Mouse (Mus musculus) thymus, adult 2 months (tissue): Measurements from ENCODE around the gene Slco2b1. TPM values are rescaled to one million over a fixed set of nuclear protein-coding genes. Genes with fewer than 3 reads are reported as not detected.

Experiments used
- DNase-seq: peaks from one replicate; pipeline ENCODE4 v3.0.0; 2021
- H3K27ac ChIP-seq: fragments of 200-500 bp; 2 replicates; pipeline ENCODE4 v1.5.1; 2012; ENCODE audit warnings: low read length, control low read depth; ENCODE audit not compliant: control insufficient read depth, insufficient read depth
- H3K27me3 ChIP-seq: fragments of 200-500 bp; 2 replicates; pipeline ENCODE4 v1.6.1; 2012; ENCODE audit warnings: mild to moderate bottlenecking, low read length, moderate library complexity, mixed read lengths; ENCODE audit not compliant: control insufficient read depth, insufficient read depth
- H3K36me3 ChIP-seq: fragments of 200-500 bp; 2 replicates; pipeline ENCODE4 v1.6.1; 2012; ENCODE audit warnings: mild to moderate bottlenecking, low read length, moderate library complexity; ENCODE audit not compliant: control insufficient read depth, insufficient read depth
- H3K4me1 ChIP-seq: fragments of 200-500 bp; replicated peaks from 2 replicates; pipeline ENCODE4 v1.6.1; 2012; ENCODE audit warnings: low read length; ENCODE audit not compliant: control insufficient read depth, insufficient read depth
- H3K4me3 ChIP-seq: fragments of 200-500 bp; 2 replicates; pipeline ENCODE4 v1.5.1; 2012; ENCODE audit warnings: mild to moderate bottlenecking, low read length, control low read depth, moderate library complexity; ENCODE audit not compliant: control insufficient read depth, insufficient read depth
- CTCF ChIP-seq: fragments of 200-500 bp; IDR thresholded peaks from 2 replicates; pipeline ENCODE4 v1.5.1; 2012; ENCODE audit warnings: mild to moderate bottlenecking, control low read depth, low read length, moderate library complexity, borderline replicate concordance; ENCODE audit not compliant: control insufficient read depth, poor library complexity, insufficient read depth; ENCODE audit errors: extremely low read depth
- POLR2A ChIP-seq: fragments of 200-500 bp; IDR thresholded peaks from 2 replicates; pipeline ENCODE4 v1.6.1; 2012; ENCODE audit warnings: mild to moderate bottlenecking, low read length, control low read depth, moderate library complexity; ENCODE audit not compliant: control insufficient read depth, poor library complexity, insufficient read depth; ENCODE audit errors: extremely low read depth
- WGBS: fragments of 180-500 bp; shearing (Covaris S2); methylation state at CpG from one replicate; pipeline ENCODE4 v1.1.7; 2018; 5-methylcytosine and 5-hydroxymethylcytosine counted together
- polyA plus RNA-seq: library from polyadenylated mRNA; depleted of rRNA; stranded (reverse); fragments of >200 nt; gene quantifications from 2 replicates; pipeline ENCODE4 v1.2.3, GENCODE M21; 2012; rRNA removed

Slco2b1 gene
- polyA plus RNA-seq, 1 experiment = 36.1 TPM

DNA sequence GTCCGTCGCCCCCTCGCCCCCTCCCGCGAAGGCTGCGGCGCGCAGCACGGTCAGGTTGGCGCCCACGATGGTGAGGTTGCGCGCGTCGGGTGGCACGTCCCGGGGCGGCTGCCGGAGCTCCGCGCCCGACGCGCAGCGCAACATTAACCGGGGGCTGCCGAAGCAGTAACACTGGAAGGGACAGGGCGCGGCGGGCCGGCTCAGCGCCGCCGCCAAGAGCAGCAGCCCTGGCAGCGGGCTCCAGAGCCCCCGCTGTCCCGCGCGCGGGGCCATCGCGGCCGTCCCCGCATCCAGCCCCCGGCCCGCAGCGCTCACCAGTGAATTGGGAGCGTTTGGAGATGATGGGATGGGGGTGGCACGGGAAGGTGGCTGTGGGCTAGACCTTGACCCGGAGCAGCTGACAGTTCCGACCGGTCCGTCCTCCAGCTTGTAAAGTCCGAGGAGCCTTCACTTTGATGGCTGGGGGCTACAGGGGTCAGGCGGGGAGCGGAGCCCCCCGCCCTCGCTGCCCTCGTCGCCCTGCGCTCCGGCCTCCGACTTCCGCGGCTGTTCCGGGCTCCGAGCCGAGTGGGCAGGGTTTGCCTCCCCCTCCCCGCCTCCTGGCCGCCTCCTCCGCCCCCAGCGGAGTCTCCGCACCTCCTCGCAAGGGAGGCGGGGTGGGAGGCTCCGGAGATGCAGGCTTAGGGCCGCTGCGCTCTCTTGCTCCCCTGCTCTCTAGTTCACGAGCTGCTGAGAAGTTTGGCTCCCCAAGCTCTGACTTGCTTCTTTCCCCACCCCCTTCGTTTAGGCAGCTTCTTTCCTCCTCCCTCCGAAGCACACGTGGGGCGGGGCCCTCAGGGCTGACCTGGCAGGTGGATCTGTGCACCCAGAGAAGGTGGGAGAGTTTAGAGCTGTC, 84.5 kb downstream of the Slco2b1 start, which contains the start of gene Tpbgl:
Gene Tpbgl (minus strand): TSS at position 728 of the 895 bp plus-strand sequence.
- H3K27ac ChIP-seq = no peak within 1 kb of the TSS
- 1% methylated on average over 83 of the region's 83 CpGs for WGBS

DNA sequence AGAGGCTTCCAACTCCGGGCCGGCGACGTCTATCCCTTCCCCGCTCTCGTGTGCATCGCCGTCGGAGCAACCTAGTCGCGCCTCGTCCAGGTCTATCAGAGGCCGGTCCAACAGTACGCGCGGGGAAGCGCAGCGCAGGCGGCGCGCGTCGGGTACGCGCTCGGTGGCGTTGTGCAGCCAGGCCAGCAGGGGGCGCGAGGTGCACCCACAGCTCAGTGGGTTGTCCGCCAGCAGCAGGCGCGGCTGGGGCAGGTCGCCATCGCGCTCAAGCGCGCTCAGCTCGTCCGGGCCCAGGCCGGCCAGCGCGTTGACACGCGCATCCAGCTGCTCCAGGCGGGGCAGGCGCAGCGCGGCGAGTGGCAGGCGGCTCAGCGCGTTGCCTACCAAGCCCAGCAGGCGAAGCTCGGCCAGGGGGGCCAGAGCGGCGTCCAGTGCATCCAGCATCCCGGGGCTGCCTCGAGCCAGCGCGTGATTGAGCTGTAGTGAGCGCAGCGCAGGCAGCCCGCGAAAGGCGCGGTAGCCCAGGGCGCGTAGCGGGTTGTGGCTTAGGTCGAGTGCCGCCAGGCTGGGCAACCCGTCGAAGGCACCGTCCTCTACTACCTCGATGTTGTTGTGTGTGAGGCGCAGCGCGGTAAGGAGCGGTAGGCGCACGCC, 85.3 kb downstream of the Slco2b1 start:
- peak overlapping the region; percentile 35 for H3K4me3 ChIP-seq
- H3K4me1 ChIP-seq = peaks cover 20% of the 10 kb centered on the region
- H3K27ac ChIP-seq = no peak overlapping the region
- TF ChIP-seq POLR2A = no peak
- peak; percentile 98 for TF ChIP-seq CTCF
- H3K27me3 ChIP-seq = peaks cover 14% of the 10 kb centered on the region; the same call in 1 of the 2 replicates
- DNase-seq = peak; percentile 82
- WGBS = 1% methylated on average over 79 of the region's 81 CpGs
- H3K36me3 ChIP-seq = no peaks in the 10 kb centered on the region

More for the DNA sequence above, 84.5 kb downstream of the Slco2b1 start, which contains the start of gene Tpbgl:
- TF ChIP-seq POLR2A = no peak
- no peak for TF ChIP-seq CTCF
- DNase-seq = peak; percentile 59
- Histone ChIP-seq H3K36me3 (no peaks in the 10 kb centered on the region), H3K4me3 (peak within 1 kb of the TSS; percentile 35), H3K27me3 (peaks cover 14% of the 10 kb centered on the region; the same call in 1 of the 2 replicates), H3K4me1 (peaks cover 16% of the 10 kb centered on the region)

DNA sequence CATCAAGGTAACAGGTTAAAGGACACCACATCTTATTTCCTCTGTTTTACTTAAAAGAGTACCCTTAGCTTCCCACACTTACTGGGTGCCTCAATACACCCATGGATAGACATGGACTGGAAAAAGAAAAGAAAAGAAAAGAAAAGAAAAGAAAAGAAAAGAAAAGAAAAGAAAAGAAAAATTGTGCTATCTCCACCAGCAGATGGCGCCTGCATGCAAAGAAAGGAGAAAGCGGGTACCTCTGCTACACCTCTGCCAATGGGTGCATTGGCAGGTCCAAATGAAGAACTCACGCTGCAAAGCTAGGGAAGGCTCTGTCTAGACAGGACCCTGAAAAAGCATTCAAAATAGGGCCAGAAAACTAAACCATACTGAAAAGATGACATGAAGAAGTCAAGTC, 92.3 kb downstream of the Slco2b1 start:
- TF ChIP-seq CTCF (no peak), POLR2A (no peak)
- H3K4me1 ChIP-seq = peaks cover 5% of the 10 kb centered on the region; the same call in 1 of the 2 replicates
- WGBS = 2% methylated on average over 3 of the region's 3 CpGs
- no peaks in the 10 kb centered on the region for H3K36me3 ChIP-seq
- DNase-seq = peak; percentile 48
- no peak overlapping the region for H3K27ac ChIP-seq
- H3K27me3 ChIP-seq = no peaks in the 10 kb centered on the region
- no peak overlapping the region for H3K4me3 ChIP-seq

DNA sequence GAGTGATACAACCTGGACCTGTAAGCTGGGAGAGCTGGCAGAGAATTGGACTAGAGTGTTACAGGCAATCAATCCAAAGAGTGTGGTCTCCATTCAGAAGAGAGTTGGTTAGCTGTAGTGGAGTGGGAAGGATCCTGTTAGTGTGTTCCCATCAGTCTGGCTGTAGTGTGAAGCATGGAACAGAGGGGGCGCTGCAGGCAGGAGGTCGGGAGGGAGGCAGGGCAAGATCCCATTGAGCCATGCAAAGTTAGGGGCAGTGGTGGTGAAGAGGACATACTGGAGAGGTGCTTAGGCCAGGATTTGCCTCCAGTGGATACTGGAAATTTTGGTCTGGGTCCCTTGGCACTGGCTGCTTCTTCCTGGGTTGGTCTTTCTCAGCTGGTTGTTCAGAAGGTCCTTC, 92.9 kb downstream of the Slco2b1 start:
- no peaks in the 10 kb centered on the region for H3K27me3 ChIP-seq
- H3K27ac ChIP-seq = no peak overlapping the region
- no peak overlapping the region for H3K4me3 ChIP-seq
- no peak for TF ChIP-seq CTCF
- no peak for TF ChIP-seq POLR2A
- H3K4me1 ChIP-seq = peaks cover 5% of the 10 kb centered on the region; the same call in 1 of the 2 replicates
- 69% methylated on average over 2 of the region's 2 CpGs for WGBS
- no peak for DNase-seq
- no peaks in the 10 kb centered on the region for H3K36me3 ChIP-seq

Other genes starting within 250 kb of the Slco2b1 start
- gene Klhl35, start 245.3 kb downstream of the Slco2b1 start, polyA plus RNA-seq = 1.0 and 1.5 TPM in 2 replicates
- 483 and 566 TPM in 2 replicates for gene Rps3, start 227.6 kb downstream of the Slco2b1 start, polyA plus RNA-seq
- 26.3 and 29.6 TPM in 2 replicates for gene Arrb1, start 175.9 kb downstream of the Slco2b1 start, polyA plus RNA-seq
- gene Tpbgl, start 84.2 kb downstream of the Slco2b1 start, polyA plus RNA-seq = 3.8 and 4.6 TPM in 2 replicates
- not detected in 2 replicates for gene Olfr520, start 18.9 kb upstream of the Slco2b1 start, polyA plus RNA-seq
- not detected in 2 replicates for gene Olfr521, start 52.2 kb upstream of the Slco2b1 start, polyA plus RNA-seq
- gene Neu3, start 117.1 kb upstream of the Slco2b1 start, polyA plus RNA-seq = 32.1 and 49.1 TPM in 2 replicates
- 26.0 and 36.9 TPM in 2 replicates for gene Xrra1, start 147.8 kb upstream of the Slco2b1 start, polyA plus RNA-seq
- 83.7 and 91.7 TPM in 2 replicates for gene Spcs2, start 152.1 kb upstream of the Slco2b1 start, polyA plus RNA-seq